Mouse (Mus musculus) midbrain, postnatal 0 days (tissue): ENCODE data around the gene Prr13. TPM values are rescaled to one million over a fixed set of nuclear protein-coding genes. Genes with fewer than 3 reads are reported as not detected.
A peak's percentile ranks its signal among the peaks of the same experiment; 100 is the strongest.

Source experiments
- ATAC-seq: fragments of 200-750 bp; cut with Nextera tagmentation; 2 replicates; pipeline ENCODE4 v1.8.0; 2017; ENCODE audit warnings: moderate number of reproducible peaks, mild to moderate bottlenecking, moderate TSS enrichment, moderate library complexity; ENCODE audit not compliant: low FRiP score
- DNase-seq: peaks from one replicate; pipeline ENCODE4 v3.0.0-alpha.2; 2015; ENCODE audit warnings: low spot score
- H3K27ac ChIP-seq: fragments of 300-500 bp; sonication (generic); 2 replicates; pipeline ENCODE4 v1.5.1; 2014; ENCODE audit warnings: low read depth, mild to moderate bottlenecking, low read length, mixed read lengths
- H3K27me3 ChIP-seq: fragments of 300-500 bp; sonication (generic); 2 replicates; pipeline ENCODE4 v1.6.1; 2014; ENCODE audit warnings: low read length, control low read depth, mixed read lengths; ENCODE audit not compliant: insufficient read depth
- H3K36me3 ChIP-seq: fragments of 300-500 bp; sonication (generic); 2 replicates; pipeline ENCODE4 v1.6.1; 2014; ENCODE audit warnings: low read length, control low read depth, mixed read lengths; ENCODE audit not compliant: insufficient read depth
- H3K4me1 ChIP-seq: fragments of 300-500 bp; sonication (generic); 2 replicates; pipeline ENCODE4 v1.6.1; 2014; ENCODE audit warnings: mild to moderate bottlenecking, control low read depth, antibody characterized with exemption, low read length, mixed read lengths; ENCODE audit not compliant: insufficient read depth
- H3K4me2 ChIP-seq: fragments of 300-500 bp; sonication (generic); 2 replicates; pipeline ENCODE4 v1.6.1; 2014; ENCODE audit warnings: low read depth, mild to moderate bottlenecking, low read length, mixed read lengths; ENCODE audit not compliant: poor library complexity, severe bottlenecking
- H3K4me3 ChIP-seq: fragments of 300-500 bp; sonication (generic); 2 replicates; pipeline ENCODE4 v1.5.1; 2014; ENCODE audit warnings: low read depth, mild to moderate bottlenecking, low read length, moderate library complexity
- H3K9ac ChIP-seq: fragments of 300-500 bp; sonication (generic); replicated peaks from 2 replicates; pipeline ENCODE4 v1.6.1; 2014; ENCODE audit warnings: mild to moderate bottlenecking, low read length, moderate library complexity, mixed read lengths; ENCODE audit not compliant: poor library complexity, severe bottlenecking
- H3K9me3 ChIP-seq: fragments of 300-500 bp; sonication (generic); 2 replicates; pipeline ENCODE4 v1.6.1; 2016; ENCODE audit warnings: low read length, control low read depth
- CTCF ChIP-seq: IDR thresholded peaks from 2 replicates; pipeline ENCODE4 v1.5.1; 2016; ENCODE audit warnings: antibody characterized with exemption, mild to moderate bottlenecking
- WGBS: fragments of 180-500 bp; shearing (Covaris S2); extraction: QIAGEN DNeasy Blood & Tissue Kit; methylation state at CpG from one replicate; pipeline ENCODE4 v1.1.7; 2014; 5-methylcytosine and 5-hydroxymethylcytosine counted together
- polyA plus RNA-seq: library from polyadenylated mRNA; unstranded; fragments of >200 nt; fragmentation: Nextera tagmentation; extraction: Ambion mirVana; gene quantifications from 2 replicates; pipeline ENCODE4 v1.2.1, GENCODE M21; 2015
- total RNA-seq: library from RNA; depleted of rRNA; stranded (reverse); fragments of >200 nt; gene quantifications from 2 replicates; pipeline ENCODE4 v1.2.3, GENCODE M21; 2014

The Prr13 gene
- total and polyA plus RNA-seq, 2 experiments from 2014 or later = 23.1 to 99.1 TPM

GRCm38 (mm10) chr15:102442490-102442889, 16.3 kb upstream of the Prr13 start:
- Histone ChIP-seq H3K4me1 (no peaks in the 10 kb centered on the region), H3K27ac (no peak overlapping the region), H3K4me3 (no peak overlapping the region), H3K4me2 (no peak overlapping the region), H3K36me3 (no peaks in the 10 kb centered on the region; the same call in 1 of the 2 replicates), H3K9me3 (no peaks in the 10 kb centered on the region), H3K9ac (no peak overlapping the region), H3K27me3 (no peaks in the 10 kb centered on the region)
- WGBS = 47% methylated on average over 2 of the region's 2 CpGs
- no peak for ATAC-seq
- peak; percentile 86 for TF ChIP-seq CTCF
- peak; percentile 83 for DNase-seq

GRCm38 (mm10) chr15:102445146-102445545, 13.7 kb upstream of the Prr13 start, which contains the start of gene Amhr2:
Amhr2 (plus strand) TSS chr15:102445367.
- no peak for TF ChIP-seq CTCF
- DNase-seq (no peak), ATAC-seq (no peak)
- no peak within 1 kb of the TSS for H3K4me3 ChIP-seq
- WGBS = 63% methylated on average over 8 of the region's 8 CpGs
- H3K4me1 ChIP-seq = no peaks in the 10 kb centered on the region
- no peaks in the 10 kb centered on the region for H3K27me3 ChIP-seq
- H3K4me2 ChIP-seq = no peak within 1 kb of the TSS
- H3K36me3 ChIP-seq = no peaks in the 10 kb centered on the region
- no peak within 1 kb of the TSS for H3K27ac ChIP-seq
- no peak within 1 kb of the TSS for H3K9ac ChIP-seq
- H3K9me3 ChIP-seq = no peaks in the 10 kb centered on the region

- Histone ChIP-seq H3K4me2 (no peak overlapping the region), H3K27me3 (no peaks in the 10 kb centered on the region), H3K9ac (no peak overlapping the region), H3K4me1 (no peaks in the 10 kb centered on the region), H3K27ac (no peak overlapping the region), H3K36me3 (no peaks in the 10 kb centered on the region), H3K9me3 (no peaks in the 10 kb centered on the region), H3K4me3 (no peak overlapping the region)
- 46% methylated on average over 4 of the region's 6 CpGs for WGBS
- ATAC-seq = no peak
- DNase-seq = no peak
- no peak for TF ChIP-seq CTCF
These were observed 12.4 kb upstream of the Prr13 start for GRCm38 (mm10) chr15:102446448-102446847.

- WGBS = 76% methylated on average over 8 of the region's 8 CpGs
These were observed 9.5 kb upstream of the Prr13 start for GRCm38 (mm10) chr15:102449366-102449765.

GRCm38 (mm10) chr15:102450928-102451327, 7.9 kb upstream of the Prr13 start:
- Histone ChIP-seq H3K9me3 (no peaks in the 10 kb centered on the region), H3K36me3 (no peaks in the 10 kb centered on the region)
- no peak for TF ChIP-seq CTCF

More at GRCm38 (mm10) chr15:102449366-102449765, 9.5 kb upstream of the Prr13 start:
- H3K4me1 ChIP-seq = no peaks in the 10 kb centered on the region
- no peak overlapping the region for H3K9ac ChIP-seq
- no peak for ATAC-seq
- H3K27me3 ChIP-seq = no peaks in the 10 kb centered on the region
- no peaks in the 10 kb centered on the region for H3K36me3 ChIP-seq
- H3K9me3 ChIP-seq = no peaks in the 10 kb centered on the region
- no peak overlapping the region for H3K27ac ChIP-seq
- no peak overlapping the region for H3K4me3 ChIP-seq
- TF ChIP-seq CTCF = no peak
- no peak for DNase-seq
- no peak overlapping the region for H3K4me2 ChIP-seq

GRCm38 (mm10) chr15:102451666-102452430, 7.0 kb upstream of the Prr13 start:
- TF ChIP-seq CTCF = no peak
- Histone ChIP-seq H3K4me1 (no peaks in the 10 kb centered on the region), H3K27me3 (no peaks in the 10 kb centered on the region), H3K9ac (no peak overlapping the region), H3K9me3 (no peaks in the 10 kb centered on the region), H3K4me3 (no peak overlapping the region), H3K4me2 (no peak overlapping the region), H3K36me3 (no peaks in the 10 kb centered on the region), H3K27ac (no peak overlapping the region)
- 80% methylated on average over 26 of the region's 26 CpGs for WGBS
- ATAC-seq (no peak), DNase-seq (no peak)

More at GRCm38 (mm10) chr15:102450928-102451327, 7.9 kb upstream of the Prr13 start:
- H3K27me3 ChIP-seq = no peaks in the 10 kb centered on the region
- no peak overlapping the region for H3K4me2 ChIP-seq
- no peak for ATAC-seq
- no peak overlapping the region for H3K27ac ChIP-seq
- 27% methylated on average over 7 of the region's 7 CpGs for WGBS
- H3K4me3 ChIP-seq = no peak overlapping the region
- H3K9ac ChIP-seq = no peak overlapping the region
- no peak for DNase-seq
- H3K4me1 ChIP-seq = no peaks in the 10 kb centered on the region
